Mouse (Mus musculus): Measurements from ENCODE around the gene Acp2.

Gene Acp2

DNA sequence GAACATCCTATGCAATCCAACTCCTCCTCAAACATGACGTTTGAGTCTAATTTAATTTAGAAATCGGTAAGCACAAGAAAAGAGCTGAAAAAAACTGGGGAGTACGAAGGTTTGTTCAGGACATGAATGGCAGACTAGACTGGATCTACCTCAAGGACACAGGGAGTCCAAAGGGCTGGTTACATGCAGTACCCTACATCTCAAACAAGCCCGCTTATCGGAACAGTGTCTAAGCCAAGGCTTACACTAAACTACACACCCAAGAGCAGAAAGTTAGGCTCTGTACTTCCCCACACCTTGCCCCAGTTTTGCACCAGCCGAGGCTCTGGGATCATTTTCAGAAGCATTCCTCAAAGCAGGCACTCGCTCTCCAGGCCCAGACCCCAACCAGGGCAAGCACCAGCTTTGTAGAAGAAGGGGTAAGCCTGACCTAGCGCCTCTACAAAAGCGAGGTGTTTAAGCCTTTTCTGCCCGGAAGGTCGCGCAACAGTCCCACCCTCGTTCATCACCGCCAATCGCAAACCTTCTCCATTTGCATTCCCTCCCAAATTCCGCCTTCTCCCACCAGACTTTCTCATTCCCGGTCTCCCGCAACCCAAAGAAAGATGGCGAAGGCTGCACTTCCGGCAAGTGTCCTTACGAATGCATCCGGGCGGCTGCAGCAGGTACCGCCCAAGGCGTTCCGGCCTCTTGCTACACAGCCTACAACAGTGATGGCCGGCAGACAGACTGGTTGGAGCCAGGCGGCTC lies at the start of gene Acp2, which contains the start of gene Nr1h3:
Gene Acp2, plus strand, starts transcription at position 664 of the 750 bp plus-strand sequence.
Gene Nr1h3, minus strand, starts transcription at position 613 of the 750 bp plus-strand sequence.
- in situ Hi-C loops (cut with MboI; ENCODE audit: low sequenced_read_pairs) = no loop called here

DNA sequence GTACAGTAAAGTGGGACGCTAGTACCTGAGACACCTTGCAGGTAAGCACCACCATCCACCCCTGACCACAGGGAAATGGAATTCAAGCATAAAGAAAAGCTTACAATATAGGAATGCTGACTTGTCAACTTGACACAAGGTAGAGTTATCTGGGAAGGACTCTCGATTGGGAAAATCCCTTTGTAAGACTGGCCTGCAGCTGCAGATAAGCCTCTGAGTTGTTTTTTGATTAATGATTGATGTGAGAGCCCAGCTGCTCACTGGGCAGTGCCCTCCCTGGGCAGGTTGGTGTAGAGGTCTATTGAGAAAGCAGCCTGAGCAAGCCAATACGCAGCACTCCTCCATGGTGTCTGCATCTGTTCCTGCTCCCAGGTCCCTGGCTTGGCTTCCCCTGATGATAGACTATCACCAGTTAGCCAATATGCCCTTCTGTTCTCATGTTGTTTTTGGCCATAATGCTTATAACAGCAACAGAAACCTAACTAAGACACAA lies 49.8 kb upstream of the Acp2 start:
- in situ Hi-C loops (cut with MboI; ENCODE audit: low sequenced_read_pairs) = no loop called here

DNA sequence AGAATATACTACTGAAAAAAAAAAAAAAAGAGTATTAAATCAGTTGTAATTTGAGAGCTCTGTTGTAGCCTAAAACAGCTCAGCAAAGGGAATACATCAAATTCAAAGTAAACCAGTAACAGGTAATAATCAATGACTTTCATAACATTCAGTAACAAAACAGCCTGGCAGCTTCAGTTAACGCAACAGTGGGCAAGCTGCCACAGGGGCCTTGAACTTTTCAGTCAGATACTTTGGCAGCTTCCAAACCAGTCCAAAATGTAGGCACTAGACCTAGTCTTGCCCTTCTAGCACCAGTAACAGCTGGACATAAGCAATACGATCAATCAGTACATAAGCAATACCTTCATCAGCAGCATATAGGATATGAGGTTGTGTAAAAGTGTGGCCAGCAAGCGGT lies 48.6 kb upstream of the Acp2 start:
- in situ Hi-C loops (cut with MboI; ENCODE audit: low sequenced_read_pairs) = no loop called here

DNA sequence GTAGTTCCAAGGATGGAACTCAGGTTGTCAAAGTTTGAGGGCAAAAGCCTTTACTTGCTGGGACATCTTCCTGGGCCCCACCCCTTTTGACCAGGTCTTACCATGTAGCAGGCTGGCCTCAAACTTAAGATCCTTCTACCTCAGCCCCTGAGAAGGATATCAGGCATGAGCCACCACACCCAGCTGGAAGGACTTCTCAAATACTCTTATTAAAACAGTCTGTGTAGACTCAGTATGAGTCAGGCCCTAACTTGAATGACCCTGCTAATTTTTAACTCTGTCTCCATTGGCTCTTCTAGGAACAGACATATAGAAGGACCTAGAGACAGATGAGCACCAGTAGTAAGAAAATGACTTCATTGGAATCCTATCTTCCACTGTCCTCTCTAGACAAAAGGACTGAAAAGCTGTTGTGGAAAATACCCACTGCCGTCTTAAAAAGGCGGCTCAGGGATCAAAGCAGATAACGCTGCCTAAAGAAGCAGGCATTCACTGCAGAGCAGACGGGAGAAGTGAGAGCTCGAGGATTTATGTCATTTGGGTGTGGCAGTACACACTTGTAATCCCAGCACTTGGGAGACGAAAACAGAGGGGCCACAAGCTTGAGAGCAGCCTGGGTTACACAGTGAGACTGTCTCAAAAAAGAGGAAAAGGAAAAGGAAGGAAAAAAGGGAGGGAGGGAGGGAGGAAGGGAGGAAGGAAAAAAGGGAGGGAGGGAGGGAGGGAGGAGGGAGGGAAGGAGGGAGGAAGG lies 45.5 kb upstream of the Acp2 start:
- in situ Hi-C loops (cut with MboI; ENCODE audit: low sequenced_read_pairs) = no loop called here

DNA sequence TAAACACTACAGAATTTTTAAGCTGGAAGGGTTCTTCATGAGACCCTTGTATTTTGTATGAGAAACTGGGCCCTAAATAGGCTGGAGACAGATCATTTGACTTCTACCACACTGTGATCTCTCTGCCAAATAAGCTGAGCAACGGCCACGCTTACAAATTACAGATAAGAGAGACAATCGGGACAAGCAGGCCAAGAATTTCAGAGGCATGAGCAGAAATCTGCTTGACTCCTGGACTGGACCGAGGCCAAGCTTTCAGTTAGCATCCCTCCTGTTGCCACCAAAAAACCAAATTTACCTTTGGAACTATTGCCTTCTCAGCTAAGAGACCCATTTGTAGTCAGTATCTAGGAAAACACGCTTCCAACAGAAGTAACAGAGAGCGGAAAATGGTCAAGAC lies 42.1 kb upstream of the Acp2 start:
- in situ Hi-C loops (cut with MboI; ENCODE audit: low sequenced_read_pairs) = no loop called here

DNA sequence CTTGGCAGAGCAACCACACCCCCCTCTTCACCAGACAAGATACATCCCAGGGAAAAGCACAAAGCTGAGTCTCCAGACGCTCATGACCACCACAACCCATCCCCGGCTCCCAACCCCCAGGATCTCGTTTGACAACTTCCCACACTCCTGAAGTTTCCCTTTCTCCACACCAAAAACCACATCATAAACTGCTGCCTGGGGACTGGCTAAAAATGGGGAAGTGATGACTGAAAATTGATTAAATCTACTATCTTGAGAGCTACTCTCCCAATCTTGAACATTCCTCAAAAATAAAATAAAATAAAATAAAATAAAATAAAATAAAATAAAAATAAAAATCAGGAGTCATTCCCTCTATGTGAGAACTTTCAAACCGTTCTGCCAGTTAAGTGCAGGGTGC lies 39.7 kb upstream of the Acp2 start:
- in situ Hi-C loops (cut with MboI; ENCODE audit: low sequenced_read_pairs) = no loop called here

DNA sequence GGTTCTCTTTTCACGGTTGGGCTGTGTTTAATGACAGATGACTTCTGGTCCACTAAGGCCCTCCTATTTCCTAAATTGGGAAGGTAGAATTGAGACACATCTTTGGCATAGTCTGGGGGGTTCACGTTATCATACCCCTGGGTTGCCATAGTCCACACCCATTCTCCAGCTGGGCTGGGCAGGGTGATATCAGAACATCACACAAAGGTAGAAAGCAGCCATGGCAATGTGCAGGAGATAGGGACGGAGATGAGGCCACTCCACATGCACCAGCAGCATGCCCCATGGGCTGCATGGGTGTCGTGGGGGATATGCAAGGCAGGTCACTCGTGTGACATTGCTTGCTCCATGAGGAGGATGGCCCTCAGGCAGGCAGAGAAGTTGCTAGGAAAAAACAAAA lies 39.2 kb upstream of the Acp2 start:
- in situ Hi-C loops (cut with MboI; ENCODE audit: low sequenced_read_pairs) = no loop called here

DNA sequence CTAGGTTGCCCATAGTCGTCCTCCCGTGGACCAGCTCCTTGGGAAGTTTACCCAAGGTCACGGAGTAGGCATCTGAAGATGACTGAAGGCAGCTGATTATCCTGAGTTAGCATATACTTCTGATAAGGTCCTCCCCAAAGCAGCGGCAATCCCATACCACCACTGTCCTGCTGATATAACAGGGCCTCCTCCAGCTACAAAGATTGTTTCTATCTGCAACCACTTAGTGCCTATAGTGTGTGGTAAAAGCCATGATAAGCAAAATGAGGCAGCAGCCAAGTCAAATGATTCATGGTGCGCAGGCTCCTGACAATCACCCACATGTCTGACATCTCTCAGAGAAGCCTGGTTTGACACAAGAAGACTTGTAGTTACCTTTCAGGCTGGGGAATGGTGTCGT lies 37.7 kb upstream of the Acp2 start:
- in situ Hi-C loops (cut with MboI; ENCODE audit: low sequenced_read_pairs) = no loop called here

DNA sequence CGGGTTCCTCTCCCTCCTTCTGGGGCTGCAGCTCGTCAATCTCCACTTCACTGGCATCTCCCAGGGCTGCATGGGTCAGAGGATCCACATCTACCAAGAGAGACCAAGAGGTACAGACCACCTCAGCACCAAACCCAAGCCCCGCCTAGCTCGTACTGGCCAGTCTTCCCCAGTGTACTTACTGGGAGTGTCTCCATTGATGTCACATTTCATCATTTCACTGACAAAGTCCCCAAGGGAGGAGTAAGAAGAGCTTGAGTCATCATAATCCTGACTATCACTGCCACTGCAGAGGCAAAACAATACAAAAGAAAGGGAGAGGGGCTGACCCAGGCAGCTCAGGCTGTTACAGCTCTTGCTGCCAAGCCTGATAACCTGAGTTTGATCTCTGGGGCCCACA lies 35.1 kb upstream of the Acp2 start:
- in situ Hi-C loops (cut with MboI; ENCODE audit: low sequenced_read_pairs) = no loop called here

DNA sequence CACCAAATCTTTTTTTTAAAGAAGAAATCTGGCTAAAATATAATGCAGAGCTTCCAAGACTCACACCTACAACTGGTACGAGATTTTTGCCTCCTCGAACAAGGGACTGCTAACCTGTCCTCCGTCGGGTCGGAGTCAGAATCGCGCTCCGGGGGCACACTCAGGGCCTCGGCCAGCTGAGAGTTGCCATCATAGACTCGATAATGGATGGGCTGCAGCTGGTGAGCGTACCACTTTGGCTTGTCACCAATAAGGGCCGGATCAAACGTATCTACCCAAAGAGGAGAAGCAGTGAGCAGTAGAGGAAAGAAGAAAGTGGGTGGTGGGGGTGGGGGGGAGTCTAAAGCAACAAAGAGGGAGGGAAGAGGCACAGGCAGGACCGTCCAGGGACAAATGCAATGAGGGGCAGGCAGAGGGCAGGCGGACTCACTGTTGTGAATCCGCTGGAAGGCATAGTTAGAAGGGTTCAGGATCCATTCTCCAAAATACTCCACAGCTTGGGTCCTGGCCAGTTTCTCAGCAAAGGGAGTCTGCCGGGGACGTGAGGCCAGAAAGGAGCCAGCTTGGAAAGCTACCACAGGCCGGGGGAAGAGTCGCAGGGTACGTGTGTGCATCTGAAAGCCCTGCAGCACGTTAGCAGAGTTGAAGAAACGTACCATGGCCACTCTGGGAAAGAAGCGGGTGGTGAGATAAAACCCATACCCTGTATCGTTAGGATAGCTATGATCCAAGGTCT lies 32.9 kb upstream of the Acp2 start:
- in situ Hi-C loops (cut with MboI; ENCODE audit: low sequenced_read_pairs) = no loop called here

DNA sequence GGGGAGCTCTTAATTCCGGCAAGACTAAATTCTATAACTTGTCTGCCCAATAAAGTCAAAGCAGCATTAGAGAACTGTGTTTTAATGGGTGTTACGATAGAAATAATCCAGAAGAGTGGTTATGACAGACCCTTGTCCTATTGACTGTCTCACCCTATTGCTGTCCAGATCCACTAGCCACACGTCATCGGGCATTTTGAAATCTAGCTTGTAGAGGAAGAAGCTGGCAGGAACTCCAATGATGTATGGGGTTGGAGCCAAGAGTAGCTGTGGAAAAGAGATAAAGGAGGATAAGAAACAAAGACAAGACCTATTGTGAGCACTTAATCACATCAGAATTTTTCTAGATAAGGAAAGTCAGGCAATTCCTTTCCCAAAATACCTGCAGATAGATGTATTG lies 27.2 kb upstream of the Acp2 start:
- in situ Hi-C loops (cut with MboI; ENCODE audit: low sequenced_read_pairs) = no loop called here

DNA sequence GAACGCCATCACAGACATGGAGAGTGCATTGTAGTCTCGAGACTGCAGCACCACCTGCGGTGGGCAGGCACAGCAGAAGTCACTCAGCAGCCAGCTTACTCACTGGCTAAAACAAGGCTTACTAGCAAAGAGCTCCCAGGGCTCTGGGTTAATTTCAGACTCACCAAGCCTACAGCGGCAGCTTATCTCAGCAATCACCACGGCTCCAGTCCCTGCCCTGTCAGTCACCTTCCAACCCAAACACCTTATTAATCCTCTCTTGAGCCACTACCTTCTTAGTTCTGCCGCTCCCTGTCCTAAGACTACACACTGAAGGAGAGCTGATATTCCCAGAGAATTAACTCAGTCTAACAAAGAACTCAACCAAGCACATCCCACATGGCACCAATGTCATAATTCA lies 26.5 kb upstream of the Acp2 start:
- in situ Hi-C loops (cut with MboI; ENCODE audit: low sequenced_read_pairs) = no loop called here

DNA sequence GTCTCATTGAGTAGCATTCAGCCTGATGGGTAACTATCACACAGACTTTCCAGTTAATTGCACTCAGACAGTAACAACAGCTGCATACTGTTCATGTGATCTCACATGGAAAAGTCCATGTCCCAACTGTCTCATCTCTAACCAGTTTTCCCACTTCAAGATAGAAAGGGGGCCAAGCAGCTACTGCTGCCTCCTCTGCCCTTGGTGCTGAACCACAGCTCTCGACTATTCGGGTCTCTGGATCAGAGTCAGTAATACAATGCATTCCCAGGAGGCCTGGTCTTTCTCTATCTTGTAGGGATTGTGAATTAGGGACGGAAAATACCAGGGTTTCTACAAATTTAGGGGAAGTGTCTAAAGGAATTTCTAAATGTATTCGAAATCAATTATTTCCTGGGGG lies 22.9 kb upstream of the Acp2 start:
- in situ Hi-C loops (cut with MboI; ENCODE audit: low sequenced_read_pairs) = no loop called here

DNA sequence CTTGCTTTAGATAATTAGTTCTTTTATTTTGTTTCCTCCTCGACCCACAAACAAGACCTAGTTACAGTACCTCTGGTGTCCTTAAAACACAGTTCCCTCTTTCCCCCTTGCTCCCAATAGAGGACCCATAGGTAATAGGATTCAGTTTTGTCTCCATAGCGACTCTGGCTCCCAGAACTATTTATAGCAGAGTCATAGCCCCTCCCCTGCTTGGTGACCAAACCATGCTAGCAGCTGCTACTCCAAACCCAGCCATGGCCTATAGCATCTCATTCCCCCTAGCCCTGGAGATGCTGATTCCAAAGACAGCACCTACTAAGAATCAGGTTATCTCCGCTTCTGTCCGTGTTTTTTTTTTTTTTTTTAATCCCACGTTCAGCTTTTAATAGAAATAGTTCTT lies 22.0 kb upstream of the Acp2 start:
- in situ Hi-C loops (cut with MboI; ENCODE audit: low sequenced_read_pairs) = no loop called here

DNA sequence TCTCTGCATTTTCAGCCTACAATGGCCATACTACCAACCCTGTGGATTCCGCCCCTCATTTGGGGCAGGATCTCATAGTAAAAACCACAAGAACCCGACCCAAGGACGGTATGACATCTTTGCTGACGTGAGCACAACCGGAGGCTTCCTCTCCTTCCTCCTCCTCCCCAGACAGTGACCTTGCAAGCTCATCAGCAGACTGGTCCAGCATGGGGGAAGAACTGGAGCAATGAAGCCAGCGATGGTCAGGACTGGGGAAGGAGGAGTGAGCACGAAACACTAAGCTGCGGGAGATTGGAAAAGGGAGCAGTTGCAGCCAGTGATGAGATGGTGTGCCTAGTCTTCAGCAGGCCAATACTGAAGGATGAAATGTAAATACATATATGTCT lies 20.7 kb upstream of the Acp2 start:
- in situ Hi-C loops (cut with MboI; ENCODE audit: low sequenced_read_pairs) = no loop called here

DNA sequence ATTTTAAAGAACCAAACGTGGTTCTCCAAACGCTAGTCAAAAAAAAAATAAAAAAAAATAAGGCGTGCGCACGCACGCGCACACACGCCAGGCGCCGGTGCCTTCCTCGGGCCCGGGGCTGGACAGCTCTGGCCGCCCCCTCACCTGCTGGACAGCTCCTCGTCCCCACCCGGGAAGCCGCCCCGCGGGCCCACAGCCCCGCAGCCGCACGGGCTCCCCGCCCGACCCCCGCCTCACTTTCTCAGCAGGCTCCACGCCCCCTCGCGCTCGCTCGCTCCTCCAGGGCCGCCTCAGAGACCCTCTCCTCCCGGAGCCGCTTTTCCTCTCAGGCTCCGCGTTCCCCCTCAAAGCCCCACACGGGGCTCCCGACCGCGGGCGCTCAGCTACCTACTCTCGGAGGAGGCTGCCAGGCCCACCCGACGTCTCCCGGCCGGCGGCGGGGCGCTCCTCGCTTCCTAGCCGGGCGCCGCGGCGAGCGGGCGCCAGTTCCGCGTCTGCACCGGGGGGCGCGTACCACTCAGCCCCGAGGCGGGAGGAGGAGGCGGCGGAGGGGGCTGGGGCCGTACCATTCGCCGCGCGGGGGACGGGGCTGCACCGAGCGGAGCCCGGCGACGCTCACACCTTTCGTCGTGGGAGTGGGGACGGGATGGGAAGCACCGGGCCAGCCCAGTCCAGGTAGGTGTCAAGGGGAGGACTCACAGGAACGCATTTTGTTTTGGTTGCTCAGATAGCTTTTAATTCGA lies 20.1 kb upstream of the Acp2 start:
- in situ Hi-C loops (cut with MboI; ENCODE audit: low sequenced_read_pairs) = no loop called here

DNA sequence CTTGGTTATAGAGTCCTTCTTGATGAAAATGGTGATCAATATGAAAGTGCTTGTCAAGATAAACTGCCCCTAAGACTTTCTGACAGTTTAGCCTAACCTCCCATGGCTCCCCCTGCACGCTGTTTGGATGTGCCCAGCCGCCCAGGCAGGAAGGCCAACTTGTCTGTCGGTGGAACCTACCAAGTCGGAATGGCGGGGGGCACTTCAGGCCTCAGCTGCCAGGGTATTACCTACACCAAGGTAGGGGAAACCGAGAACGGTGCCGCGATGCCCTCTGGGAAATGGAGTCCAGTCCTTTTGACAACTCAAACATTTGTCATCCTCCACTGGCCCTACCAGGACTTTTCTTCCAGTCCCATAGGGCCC lies 19.6 kb upstream of the Acp2 start:
- in situ Hi-C loops (cut with MboI; ENCODE audit: low sequenced_read_pairs) = no loop called here

DNA sequence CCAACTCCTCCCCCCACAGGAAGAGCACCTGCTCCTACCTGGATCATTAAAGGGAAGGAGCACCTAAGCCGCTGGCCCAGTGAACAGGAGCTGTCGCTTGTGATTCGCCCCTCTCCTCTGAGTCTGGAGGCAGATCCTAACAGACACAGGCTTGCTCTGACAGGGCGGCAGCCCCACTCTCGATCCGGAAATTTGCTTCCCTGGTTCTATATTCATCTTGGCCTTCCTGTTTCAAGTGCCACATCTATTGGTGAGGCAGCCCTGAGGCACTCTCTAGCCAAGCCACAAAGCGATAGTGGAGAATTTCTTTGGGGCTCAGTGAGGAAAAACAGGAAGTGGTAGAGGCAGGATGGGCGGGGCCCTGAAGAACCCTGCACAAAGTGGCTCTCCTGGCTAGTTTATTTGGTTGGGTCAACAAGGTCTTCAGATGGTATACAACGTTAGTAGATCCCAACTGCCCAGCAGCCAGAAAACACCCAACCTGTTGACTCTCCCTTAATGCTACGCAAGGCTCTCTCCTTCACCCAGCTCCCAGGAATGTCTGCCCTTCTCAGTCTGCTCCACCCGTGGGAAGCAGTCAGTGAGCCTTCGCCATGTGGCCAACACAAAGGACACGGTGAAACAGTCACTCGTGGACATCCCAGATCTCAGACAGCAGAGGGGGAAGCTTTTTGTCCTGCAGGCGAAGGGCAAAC lies 18.8 kb upstream of the Acp2 start, which contains the start of gene Madd:
Gene Madd, minus strand, starts transcription at position 127 of the 695 bp plus-strand sequence.
- in situ Hi-C loops (cut with MboI; ENCODE audit: low sequenced_read_pairs) = no loop called here

DNA sequence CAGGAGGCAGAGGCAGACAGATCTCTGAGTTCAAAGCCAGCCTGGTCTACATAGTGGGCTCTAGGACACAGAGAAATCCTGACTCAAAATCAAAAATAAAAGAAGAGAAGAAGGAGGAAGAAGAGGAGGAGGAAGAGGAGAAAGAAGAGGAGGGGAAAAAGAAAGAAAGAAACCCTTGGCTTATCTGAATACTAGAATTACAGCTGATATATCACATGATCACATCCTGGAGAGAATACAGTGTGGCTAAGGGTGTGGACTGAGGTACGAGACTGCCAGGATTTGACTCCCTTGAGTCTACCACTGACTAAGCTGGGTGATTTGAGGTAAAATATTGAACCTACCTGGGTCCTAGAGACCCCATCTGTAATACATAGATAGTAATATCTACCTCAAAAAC lies 16.5 kb upstream of the Acp2 start:
- in situ Hi-C loops (cut with MboI; ENCODE audit: low sequenced_read_pairs) = no loop called here

DNA sequence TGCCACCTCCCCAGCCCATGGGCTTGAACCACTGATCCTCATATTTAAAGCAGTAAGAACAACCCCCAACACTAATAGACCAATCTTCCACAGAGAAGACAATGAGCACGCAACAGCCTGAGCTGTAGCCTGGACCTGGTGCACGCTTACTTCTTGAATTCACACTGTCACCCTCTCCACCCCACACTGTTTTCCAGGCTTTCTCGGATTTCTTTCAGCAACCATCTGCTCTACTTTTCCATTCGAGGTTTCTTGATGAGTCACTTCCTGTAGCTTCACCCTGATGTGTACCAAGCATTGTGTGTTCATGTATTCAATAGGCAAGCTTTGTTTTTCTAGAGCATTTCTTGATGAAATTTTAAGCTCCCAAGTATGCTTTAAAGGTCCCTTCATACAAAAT lies 15.3 kb upstream of the Acp2 start:
- in situ Hi-C loops (cut with MboI; ENCODE audit: low sequenced_read_pairs) = no loop called here

All from CH12F3 (cell line).